Mouse (Mus musculus): ENCODE data around the gene Lyrm1. TPM values are rescaled to one million over a fixed set of nuclear protein-coding genes. Genes with fewer than 3 reads are reported as not detected.

Lyrm1 gene
- polyA plus RNA-seq, 1 experiment from 2014 or later = 10.7 TPM

- TF ChIP-seq CTCF (IDR thresholded peaks at IDR 0.05; ENCODE audit: low read depth) (no peak), EP300 (optimal IDR thresholded peaks at IDR 0.05) (no peak)
- H3K9me3 ChIP-seq (ENCODE audit: control insufficient read depth, low read length) = no peaks in the 10 kb centered on the region
- 87% methylated on average over 4 of the region's 4 CpGs for WGBS
- no peak overlapping the region for H3K27ac ChIP-seq (replicated peaks)
- H3K4me3 ChIP-seq (ENCODE audit: low read depth, low read length) = no peak overlapping the region
- H3K4me1 ChIP-seq (replicated peaks; ENCODE audit: control insufficient read depth, insufficient read depth) = 0 out of 2 replicates have a peak, but pooled peaks cover 4% of the 10 kb centered on the region
- no peak for ATAC-seq (ENCODE audit: low FRiP score, low TSS enrichment)
- DNase-seq (ENCODE audit: low spot score) = no peak
- no peaks in the 10 kb centered on the region for H3K36me3 ChIP-seq (ENCODE audit: control insufficient read depth, insufficient read depth, low read length)
- no peaks in the 10 kb centered on the region for H3K27me3 ChIP-seq (ENCODE audit: control insufficient read depth, insufficient read depth, low read length)
- H3K4me2 ChIP-seq (replicated peaks; ENCODE audit: low read depth) = no peak overlapping the region
- H3K9ac ChIP-seq (ENCODE audit: low read length) = no peak overlapping the region
These were observed 2.9 kb upstream of the Lyrm1 start for GRCm38 (mm10) chr7:119892742-119893141.

GRCm38 (mm10) chr7:119894818-119895544, 680 bp upstream of the Lyrm1 start:
- 0 out of 2 replicates have a peak, but pooled peaks have one; percentile 18 for ATAC-seq (ENCODE audit: low FRiP score, low TSS enrichment)
- Histone ChIP-seq H3K4me2 (replicated peaks; ENCODE audit: low read depth) (peak overlapping the region; percentile 90), H3K27me3 (ENCODE audit: control insufficient read depth, insufficient read depth, low read length) (no peaks in the 10 kb centered on the region), H3K36me3 (ENCODE audit: control insufficient read depth, insufficient read depth, low read length) (no peaks in the 10 kb centered on the region), H3K4me1 (replicated peaks; ENCODE audit: control insufficient read depth, insufficient read depth) (0 out of 2 replicates have a peak, but pooled peaks cover 4% of the 10 kb centered on the region), H3K27ac (replicated peaks) (peak overlapping the region; percentile 96), H3K4me3 (ENCODE audit: low read depth, low read length) (peak overlapping the region; percentile 76), H3K9me3 (ENCODE audit: control insufficient read depth, low read length) (no peaks in the 10 kb centered on the region), H3K9ac (ENCODE audit: low read length) (peak overlapping the region; percentile 87)
- no peak for DNase-seq (ENCODE audit: low spot score)
- 2% methylated on average over 15 of the region's 15 CpGs for WGBS
- no peak for TF ChIP-seq CTCF (IDR thresholded peaks at IDR 0.05; ENCODE audit: low read depth)

- no peaks in the 10 kb centered on the region for H3K36me3 ChIP-seq (ENCODE audit: control insufficient read depth, insufficient read depth, low read length)
- no peak overlapping the region for H3K4me2 ChIP-seq (replicated peaks; ENCODE audit: low read depth)
- H3K27me3 ChIP-seq (ENCODE audit: control insufficient read depth, insufficient read depth, low read length) = no peaks in the 10 kb centered on the region
- ATAC-seq (ENCODE audit: low FRiP score, low TSS enrichment) = no peak
- H3K9ac ChIP-seq (ENCODE audit: low read length) = no peak overlapping the region
- WGBS = 90% methylated on average over 8 of the region's 8 CpGs
- H3K9me3 ChIP-seq (ENCODE audit: control insufficient read depth, low read length) = no peaks in the 10 kb centered on the region
- H3K27ac ChIP-seq (replicated peaks) = no peak overlapping the region
- DNase-seq (ENCODE audit: low spot score) = no peak
- H3K4me1 ChIP-seq (replicated peaks; ENCODE audit: control insufficient read depth, insufficient read depth) = 0 out of 2 replicates have a peak, but pooled peaks cover 4% of the 10 kb centered on the region
- no peak overlapping the region for H3K4me3 ChIP-seq (ENCODE audit: low read depth, low read length)
- no peak for TF ChIP-seq CTCF (IDR thresholded peaks at IDR 0.05; ENCODE audit: low read depth)
- no peak for TF ChIP-seq EP300 (optimal IDR thresholded peaks at IDR 0.05)
These were observed 2.0 kb downstream of the Lyrm1 start for GRCm38 (mm10) chr7:119897521-119898109.

- no peaks in the 10 kb centered on the region for H3K27me3 ChIP-seq (ENCODE audit: control insufficient read depth, insufficient read depth, low read length)
- 64% methylated on average over 1 of the region's 1 CpGs for WGBS
These were observed 2.7 kb downstream of the Lyrm1 start for GRCm38 (mm10) chr7:119898247-119898856.

GRCm38 (mm10) chr7:119899386-119900057, 3.9 kb downstream of the Lyrm1 start:
- no peak for ATAC-seq (ENCODE audit: low FRiP score, low TSS enrichment)
- WGBS = 51% methylated on average over 3 of the region's 3 CpGs

More at GRCm38 (mm10) chr7:119898247-119898856, 2.7 kb downstream of the Lyrm1 start:
- TF ChIP-seq EP300 (optimal IDR thresholded peaks at IDR 0.05) (no peak), CTCF (IDR thresholded peaks at IDR 0.05; ENCODE audit: low read depth) (no peak)
- ATAC-seq (ENCODE audit: low FRiP score, low TSS enrichment) = no peak
- no peak for DNase-seq (ENCODE audit: low spot score)
- Histone ChIP-seq H3K9me3 (ENCODE audit: control insufficient read depth, low read length) (no peaks in the 10 kb centered on the region), H3K4me2 (replicated peaks; ENCODE audit: low read depth) (no peak overlapping the region), H3K9ac (ENCODE audit: low read length) (no peak overlapping the region), H3K27ac (replicated peaks) (no peak overlapping the region), H3K4me1 (replicated peaks; ENCODE audit: control insufficient read depth, insufficient read depth) (0 out of 2 replicates have a peak, but pooled peaks cover 4% of the 10 kb centered on the region), H3K36me3 (ENCODE audit: control insufficient read depth, insufficient read depth, low read length) (no peaks in the 10 kb centered on the region), H3K4me3 (ENCODE audit: low read depth, low read length) (no peak overlapping the region)

More at GRCm38 (mm10) chr7:119899386-119900057, 3.9 kb downstream of the Lyrm1 start:
- TF ChIP-seq CTCF (IDR thresholded peaks at IDR 0.05; ENCODE audit: low read depth) = no peak
- no peak for TF ChIP-seq EP300 (optimal IDR thresholded peaks at IDR 0.05)
- Histone ChIP-seq H3K4me2 (replicated peaks; ENCODE audit: low read depth) (no peak overlapping the region), H3K36me3 (ENCODE audit: control insufficient read depth, insufficient read depth, low read length) (no peaks in the 10 kb centered on the region), H3K27ac (replicated peaks) (no peak overlapping the region), H3K27me3 (ENCODE audit: control insufficient read depth, insufficient read depth, low read length) (no peaks in the 10 kb centered on the region), H3K9me3 (ENCODE audit: control insufficient read depth, low read length) (no peaks in the 10 kb centered on the region), H3K4me3 (ENCODE audit: low read depth, low read length) (no peak overlapping the region), H3K4me1 (replicated peaks; ENCODE audit: control insufficient read depth, insufficient read depth) (0 out of 2 replicates have a peak, but pooled peaks cover 3% of the 10 kb centered on the region), H3K9ac (ENCODE audit: low read length) (no peak overlapping the region)
- DNase-seq (ENCODE audit: low spot score) = no peak
